Mouse (Mus musculus): ENCODE results near the gene Cidec.

Gene Cidec

DNA sequence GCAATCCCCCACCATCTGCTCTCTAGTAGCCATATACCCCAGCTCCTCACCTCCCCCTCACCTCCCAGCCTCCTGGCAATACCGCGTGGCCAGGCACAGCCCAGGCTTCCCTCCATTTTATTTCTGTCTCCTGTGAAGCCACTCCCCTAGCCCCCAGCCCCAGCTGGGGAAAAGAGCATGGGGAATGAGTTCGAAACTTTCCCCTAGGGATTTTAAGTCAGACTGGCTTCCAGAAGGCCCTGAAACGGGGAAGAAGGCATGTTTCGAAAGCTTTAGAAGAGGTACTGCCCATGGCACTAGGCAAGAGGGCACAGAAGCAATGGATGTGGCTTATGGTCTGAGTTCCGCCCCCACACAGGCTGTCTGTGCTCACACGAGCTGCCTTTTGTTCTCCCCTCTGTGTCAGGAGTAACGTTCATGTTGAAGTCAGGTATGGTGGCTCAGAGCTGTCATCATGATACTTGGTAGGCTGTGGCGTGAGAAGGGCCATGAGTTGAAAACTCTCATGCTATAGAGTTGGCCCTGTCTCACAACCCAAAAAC lies at the start of gene Cidec:
Cidec (minus strand) TSS at position 97 of the 542 bp plus-strand sequence.
- DNase-seq (ENCODE audit: low spot score): no peak

DNA sequence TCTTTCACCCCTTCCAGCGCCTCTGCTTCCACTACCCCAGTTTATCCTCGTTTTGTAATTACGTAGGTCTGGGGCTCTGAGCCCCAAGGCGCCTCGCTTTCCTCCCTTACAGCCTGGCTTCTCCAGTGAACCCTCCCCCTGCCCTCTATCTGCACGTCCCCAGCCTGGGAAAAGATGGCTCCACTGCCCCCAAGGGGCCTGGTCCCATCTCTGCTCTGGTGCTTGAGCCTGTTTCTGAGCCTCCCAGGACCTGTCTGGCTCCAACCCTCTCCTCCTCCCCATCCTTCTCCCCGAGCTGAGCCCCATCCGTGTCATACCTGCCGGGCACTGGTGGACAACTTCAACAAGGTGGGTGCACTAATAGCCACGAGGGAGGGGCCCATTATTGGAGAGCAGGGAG lies 48.2 kb upstream of the Cidec start:
- DNase-seq (ENCODE audit: low spot score): no peak

DNA sequence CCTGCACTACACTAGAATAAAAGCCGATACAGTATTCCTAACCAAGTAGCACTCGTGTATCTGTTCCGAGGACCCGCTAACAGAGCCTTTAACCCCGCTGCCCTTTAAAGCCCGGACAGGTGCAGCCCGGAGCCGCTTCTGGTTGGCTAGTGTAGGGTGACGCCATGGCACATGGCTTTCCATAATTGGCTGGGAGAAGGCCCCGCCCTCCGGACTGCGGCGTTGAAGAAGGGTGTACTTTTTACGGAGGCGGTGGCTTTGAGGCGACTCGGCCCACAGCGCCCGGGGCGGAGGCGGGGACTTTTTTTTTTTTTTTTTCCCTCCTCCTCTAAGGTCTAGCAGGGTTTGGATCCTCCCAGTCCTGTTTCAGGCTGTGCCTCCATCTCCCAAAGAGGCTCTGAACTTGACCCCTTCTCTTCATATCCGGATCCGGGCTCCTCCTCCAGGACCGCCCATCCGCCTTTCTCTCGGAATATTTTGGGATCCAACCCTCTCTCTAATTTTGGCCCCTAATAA lies 47.6 kb upstream of the Cidec start, which contains the start of gene Creld1:
Creld1 (plus strand) TSS at position 198 of the 516 bp plus-strand sequence.
- DNase-seq (ENCODE audit: low spot score): peak; percentile 70

DNA sequence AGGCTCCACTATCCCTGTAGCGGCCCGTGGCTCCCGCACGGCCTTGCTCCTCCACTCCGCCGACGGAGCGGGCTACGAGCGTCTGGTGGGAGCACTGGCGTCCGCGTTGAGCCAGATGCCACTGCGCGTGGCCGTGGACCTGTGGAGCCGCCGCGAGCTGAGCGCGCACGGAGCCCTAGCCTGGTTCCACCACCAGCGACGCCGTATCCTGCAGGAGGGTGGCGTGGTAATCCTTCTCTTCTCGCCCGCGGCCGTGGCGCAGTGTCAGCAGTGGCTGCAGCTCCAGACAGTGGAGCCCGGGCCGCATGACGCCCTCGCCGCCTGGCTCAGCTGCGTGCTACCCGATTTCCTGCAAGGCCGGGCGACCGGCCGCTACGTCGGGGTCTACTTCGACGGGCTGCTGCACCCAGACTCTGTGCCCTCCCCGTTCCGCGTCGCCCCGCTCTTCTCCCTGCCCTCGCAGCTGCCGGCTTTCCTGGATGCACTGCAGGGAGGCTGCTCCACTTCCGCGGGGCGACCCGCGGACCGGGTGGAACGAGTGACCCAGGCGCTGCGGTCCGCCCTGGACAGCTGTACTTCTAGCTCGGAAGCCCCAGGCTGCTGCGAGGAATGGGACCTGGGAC lies 47.0 kb upstream of the Cidec start:
- no peak for DNase-seq (ENCODE audit: low spot score)

DNA sequence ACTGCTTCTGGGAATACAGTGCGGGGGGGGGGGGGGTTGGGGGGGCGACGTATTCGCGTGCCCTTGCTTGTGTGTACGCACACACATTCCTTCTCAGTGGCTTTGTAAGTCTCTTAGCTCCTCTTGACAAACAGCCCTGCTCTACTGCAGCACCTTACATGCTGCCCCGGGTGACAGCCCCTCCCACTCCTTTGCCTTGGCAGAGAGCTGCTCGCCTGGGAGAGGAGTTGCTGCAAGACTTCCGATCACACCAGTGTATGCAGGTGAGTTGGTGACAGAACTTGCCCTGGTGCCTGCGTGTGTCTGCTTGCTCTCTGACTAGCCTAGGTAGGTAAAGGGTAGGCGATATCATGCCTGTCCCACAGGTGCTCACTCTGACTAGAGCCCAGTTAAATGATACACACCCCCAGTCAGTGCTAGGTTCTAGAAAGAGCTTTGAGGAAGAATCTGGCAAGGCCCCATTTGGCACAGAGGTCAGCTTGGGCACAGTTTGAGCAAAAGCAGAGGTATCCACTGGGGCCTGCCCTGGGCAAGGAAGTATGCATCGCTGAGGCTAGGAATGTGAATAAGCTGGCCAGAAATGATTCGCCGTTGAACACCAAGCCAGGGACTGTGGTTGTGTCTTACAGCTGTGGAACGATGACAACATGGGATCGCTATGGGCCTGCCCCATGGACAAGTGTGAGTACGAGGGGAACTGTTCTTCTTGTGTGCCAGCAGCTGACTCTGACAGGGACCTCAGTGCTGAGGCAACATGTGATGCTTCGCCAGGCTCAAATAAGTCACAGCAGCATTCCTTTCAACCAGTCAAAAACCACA lies 45.2 kb upstream of the Cidec start:
- DNase-seq (ENCODE audit: low spot score): no peak

DNA sequence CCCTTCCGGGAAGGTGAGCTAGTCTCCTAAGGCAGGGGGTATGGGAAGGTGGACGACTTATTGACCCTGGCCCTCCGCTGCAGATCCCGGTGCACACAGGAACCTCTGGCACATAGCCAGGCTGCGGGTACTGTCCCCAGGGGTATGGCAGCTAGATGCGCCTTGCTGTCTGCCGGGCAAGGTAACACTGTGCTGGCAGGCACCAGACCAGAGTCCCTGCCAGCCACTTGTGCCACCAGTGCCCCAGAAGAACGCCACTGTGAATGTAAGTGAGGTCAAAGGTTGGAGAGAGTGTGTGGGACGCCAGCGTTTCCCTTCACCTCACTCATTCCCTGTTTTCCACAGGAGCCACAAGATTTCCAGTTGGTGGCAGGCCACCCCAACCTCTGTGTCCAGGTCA lies 43.3 kb upstream of the Cidec start:
- DNase-seq (ENCODE audit: low spot score): no peak

DNA sequence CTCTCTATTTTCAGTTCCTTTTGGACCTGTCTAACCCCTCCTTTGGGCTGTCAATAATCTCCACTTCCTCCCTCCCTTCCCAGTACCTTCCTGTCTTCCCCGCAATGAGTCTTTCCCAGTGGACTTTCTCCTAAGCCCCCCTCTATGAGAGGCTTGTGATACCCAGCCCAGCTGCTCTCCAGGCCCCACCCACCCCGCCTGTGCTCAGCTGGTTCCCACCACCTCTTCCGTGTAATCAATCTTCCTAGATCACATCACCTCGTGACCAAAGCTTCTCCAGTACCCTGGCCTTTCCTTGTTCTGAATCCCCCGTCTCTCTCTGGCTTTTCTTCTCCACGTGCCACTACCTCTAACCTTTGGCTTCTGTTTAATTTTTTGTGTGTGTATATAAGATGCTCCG lies 41.8 kb upstream of the Cidec start:
- DNase-seq (ENCODE audit: low spot score): no peak

DNA sequence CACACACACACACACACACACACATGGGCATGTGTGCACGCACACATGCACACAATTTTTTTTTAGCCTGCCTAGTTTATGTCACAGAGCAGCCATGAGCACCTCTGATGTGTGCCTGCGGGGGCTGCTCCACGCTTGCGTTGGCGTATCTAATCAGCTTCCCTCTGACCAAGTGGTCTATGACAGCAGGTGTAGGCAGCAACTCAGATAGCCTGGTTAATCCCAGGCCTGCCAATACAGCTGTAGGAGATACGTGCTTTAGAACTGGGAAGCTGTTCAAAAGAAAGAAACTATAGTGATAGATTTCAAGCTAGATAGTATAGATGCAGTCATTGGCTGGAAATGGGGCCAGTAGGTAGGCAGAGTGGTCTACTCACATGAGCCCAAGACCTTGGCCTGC lies 38.2 kb upstream of the Cidec start:
- DNase-seq (ENCODE audit: low spot score): no peak

DNA sequence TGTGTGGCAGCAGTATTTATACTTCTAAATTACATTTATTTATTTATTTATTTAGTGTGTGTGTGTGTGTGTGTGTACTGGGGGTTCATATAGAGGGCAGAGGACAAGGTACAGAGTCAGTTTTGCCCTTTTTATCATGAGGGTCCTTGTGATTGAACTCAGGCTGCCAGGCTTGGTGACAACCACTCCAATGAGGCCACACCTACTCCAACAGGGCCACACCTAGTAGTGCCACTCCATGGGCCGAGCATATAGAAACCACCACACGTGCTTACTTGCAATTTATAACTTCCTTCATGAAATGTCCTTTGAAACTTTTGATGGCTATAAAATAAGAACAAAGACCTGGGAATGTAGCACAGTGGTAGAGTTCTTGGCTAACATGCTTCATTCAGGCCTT lies 37.7 kb upstream of the Cidec start:
- no peak for DNase-seq (ENCODE audit: low spot score)

DNA sequence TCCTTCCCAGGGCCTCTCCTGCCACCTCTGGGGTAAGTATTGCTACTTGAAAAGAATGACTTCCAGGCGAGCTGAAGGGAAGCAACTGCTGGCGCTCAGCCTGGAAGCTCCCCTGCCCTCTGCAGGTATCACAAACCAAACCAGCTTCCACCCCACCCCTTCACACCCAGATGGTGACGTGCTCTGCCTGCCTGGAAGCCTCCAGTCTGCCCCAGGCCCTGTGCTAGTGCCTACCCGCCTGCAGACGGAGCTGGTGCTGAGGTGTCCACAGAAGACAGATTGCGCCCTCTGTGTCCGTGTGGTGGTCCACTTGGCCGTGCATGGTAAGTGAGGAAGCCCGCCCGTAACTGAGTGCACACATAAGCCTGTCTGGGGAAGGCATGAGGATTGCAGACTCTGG lies 36.5 kb upstream of the Cidec start:
- no peak for DNase-seq (ENCODE audit: low spot score)

DNA sequence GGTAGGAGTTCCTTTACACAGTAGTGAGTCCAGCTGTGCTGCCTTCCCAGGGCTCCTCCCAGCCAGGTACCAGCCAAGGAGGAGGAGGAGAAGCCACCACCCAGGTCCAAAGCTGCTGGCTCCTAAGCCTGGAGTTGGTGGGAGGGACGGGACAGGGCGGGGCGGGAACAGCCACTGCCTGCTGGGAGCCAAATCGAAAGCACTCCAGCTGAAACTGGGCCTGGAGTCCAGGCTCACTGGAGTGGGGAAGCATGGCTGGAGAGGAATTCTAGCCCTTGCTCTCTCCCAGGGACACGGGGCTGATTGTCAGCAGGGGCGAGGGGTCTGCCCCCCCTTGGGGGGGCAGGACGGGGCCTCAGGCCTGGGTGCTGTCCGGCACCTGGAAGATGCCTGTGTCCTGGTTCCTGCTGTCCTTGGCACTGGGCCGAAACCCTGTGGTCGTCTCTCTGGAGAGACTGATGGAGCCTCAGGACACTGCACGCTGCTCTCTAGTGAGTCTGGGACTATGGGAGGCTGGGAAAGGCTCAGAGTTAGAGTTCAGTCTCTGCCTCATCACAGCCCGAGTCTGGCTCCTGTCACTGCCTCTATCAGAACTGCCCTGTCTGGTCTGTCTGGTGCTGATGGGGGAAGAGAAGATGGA lies 35.9 kb upstream of the Cidec start, which contains the start of gene Il17rc:
Il17rc (plus strand) TSS at position 131 of the 640 bp plus-strand sequence.
- DNase-seq (ENCODE audit: low spot score): peak; percentile 31

DNA sequence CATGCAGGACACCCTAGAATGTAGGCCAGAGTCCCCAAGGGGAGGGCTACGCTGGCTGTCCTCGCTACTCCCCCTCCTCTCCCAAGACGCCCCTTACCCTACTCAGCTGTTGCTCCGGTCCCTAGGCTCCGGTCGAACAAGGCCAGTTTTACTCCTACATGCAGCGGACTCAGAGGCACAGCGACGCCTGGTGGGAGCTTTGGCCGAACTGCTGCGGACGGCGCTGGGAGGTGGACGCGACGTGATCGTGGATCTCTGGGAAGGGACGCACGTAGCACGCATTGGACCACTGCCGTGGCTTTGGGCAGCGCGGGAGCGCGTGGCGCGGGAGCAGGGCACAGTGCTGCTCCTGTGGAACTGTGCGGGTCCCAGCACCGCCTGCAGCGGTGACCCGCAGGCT lies 33.9 kb upstream of the Cidec start:
- DNase-seq (ENCODE audit: low spot score): peak; percentile 41

DNA sequence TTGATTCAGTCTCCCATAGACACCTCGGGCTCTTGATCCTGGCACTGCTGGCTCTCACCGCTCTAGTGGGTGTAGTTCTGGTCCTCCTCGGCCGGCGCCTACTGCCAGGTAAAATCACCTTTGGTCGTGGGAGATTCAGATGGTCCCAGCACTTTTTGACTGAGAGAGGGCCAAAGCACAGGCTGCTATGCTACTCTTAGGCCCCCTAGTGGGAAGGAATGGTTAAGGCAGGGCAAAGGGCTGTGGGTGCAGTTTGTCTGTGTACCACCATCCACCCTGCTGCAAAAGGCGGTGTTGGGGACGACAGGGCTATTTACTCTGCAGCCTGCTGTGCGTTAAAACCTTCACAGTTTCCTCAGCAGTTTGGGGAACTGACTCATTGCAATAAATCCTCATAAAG lies 33.5 kb upstream of the Cidec start:
- peak; percentile 41 for DNase-seq (ENCODE audit: low spot score)

DNA sequence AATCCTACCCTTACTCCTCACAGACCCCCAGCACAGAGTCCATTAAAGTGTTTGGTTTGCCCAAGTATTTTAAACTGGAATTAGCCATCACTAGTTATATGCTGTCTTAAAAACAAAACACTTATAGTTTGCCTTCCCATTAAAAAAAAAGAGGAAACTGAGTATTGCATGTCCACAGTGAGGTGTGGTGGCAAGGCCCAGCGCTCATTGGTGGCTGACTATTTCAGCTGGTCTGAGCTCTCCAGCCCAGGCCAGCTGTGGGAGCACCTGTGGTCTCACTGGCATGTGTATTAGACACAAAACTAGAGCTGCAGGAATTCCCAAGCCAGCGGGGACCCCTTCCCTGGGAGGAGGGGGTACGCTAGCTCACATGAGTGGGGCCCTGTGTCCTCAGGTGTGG lies 33.0 kb upstream of the Cidec start:
- DNase-seq (ENCODE audit: low spot score): no peak

DNA sequence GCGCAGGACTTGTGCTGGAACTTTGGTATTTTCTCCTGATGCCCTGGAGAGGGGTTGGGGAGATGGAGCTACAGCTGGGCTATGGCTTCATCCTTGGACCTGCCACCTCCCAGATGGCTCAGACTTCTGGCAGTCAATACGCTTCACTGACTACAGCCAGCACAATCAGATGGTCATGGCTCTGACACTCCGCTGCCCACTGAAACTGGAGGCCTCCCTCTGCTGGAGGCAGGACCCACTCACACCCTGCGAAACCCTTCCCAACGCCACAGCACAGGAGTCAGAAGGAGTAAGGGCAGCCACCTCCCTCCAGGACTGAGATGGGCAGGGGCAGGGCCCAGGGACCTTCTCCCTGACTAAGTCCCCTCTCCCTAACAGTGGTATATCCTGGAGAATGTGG lies 30.0 kb upstream of the Cidec start:
- DNase-seq (ENCODE audit: low spot score): no peak

DNA sequence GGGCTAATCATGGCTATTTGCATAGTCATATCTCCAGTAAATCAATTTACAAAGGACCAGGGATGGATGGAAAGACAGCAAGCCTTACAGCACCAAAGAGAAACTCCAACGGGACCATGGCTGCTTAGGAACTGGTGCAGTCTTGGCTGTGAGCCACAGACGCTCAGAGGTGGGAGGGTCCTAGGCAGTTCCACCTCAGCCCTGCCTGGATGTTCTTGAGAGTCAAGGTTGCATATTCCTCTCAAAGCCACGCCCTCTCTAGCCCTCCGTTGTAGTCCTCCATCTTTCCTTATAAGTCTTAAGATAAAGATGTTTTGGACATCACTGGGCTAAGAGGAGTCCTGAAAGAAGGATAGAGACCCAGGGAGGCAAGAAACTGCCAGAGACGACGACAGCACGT lies 28.5 kb upstream of the Cidec start:
- DNase-seq (ENCODE audit: low spot score): no peak

DNA sequence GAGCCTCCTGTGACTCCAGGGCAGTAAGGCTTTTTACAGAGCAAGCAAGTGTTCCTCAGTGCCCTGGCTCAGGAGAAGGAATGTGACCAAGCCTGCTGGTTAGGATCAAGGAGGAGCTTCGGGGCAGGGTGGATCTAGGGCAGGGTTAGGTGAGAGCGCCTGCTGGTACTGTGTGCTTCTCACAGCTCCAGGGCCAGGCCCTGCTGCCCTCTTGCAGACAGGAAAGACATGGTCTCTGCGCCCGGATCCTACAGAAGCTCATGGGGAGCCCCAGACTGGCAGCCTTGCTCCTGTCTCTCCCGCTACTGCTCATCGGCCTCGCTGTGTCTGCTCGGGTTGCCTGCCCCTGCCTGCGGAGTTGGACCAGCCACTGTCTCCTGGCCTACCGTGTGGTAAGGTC lies 23.1 kb upstream of the Cidec start:
- DNase-seq (ENCODE audit: low spot score): no peak

DNA sequence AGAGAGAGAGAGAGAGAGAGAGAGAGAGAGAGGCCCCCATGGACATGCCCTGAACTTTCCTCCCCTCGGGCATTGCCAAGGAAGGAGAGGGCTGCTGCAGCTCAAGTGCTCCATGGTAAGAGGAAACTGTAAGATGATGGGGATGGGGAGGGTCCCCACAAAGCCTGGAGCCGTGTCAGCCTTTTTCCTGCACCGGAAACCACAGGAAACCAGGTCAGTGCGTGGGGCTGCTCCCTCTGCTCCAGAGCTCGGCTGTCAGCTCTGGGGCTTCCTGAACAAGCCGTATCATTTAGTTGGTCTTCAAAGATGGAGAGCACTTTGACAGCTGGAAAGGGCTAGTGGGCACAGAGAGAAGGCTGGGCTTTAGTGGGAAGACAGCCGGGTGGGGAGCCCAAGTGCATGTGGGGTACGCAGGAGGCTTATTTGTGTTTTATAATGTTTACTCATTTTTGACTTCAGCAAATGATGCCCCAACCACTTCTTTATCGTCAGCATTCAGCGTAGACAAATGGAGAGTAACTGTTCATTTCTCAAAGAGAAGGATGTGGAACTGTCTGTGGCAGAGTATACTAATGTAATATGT lies 22.5 kb upstream of the Cidec start, which contains the start of gene Il17re:
Il17re (plus strand) TSS at position 533 of the 583 bp plus-strand sequence.
- DNase-seq (ENCODE audit: low spot score): no peak

DNA sequence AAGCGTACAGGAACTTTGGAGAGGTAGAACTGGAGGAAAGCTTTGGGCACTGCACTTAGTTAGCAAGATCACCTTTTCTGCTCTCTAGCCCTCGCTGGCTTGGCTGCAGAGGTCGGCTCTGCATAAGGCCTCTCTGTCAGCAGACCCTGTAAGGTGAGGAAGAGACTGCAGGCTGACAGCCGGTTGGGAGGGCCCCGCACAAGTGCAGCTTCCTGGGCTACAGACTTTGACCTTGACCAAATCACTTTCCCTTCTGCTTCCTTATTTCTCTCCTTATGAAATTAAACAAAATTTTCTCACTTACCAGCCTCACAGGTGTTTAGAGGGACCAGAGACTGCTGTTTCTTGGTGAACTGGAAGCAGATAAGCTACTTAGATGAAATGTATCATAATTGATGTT lies 19.4 kb upstream of the Cidec start:
- no peak for DNase-seq (ENCODE audit: low spot score)

DNA sequence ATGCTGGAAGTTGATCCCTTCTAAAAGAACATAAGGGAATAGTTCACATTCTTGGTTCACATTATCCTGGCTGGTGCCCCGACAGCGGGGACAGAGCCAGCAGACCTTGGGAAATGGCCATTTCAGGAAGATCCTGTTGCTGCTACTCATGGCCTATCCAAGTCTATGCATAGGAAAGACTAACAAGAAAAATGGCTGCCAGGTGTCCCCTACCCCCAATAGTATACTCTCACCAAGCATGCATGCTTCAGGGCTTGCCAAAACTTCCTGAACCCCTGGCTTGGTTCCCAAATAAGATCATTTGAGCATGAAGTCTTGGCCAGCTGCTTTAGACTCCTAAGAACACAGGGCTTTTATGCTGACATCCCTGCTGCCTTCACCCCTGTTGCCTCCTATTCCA lies 16.3 kb upstream of the Cidec start:
- DNase-seq (ENCODE audit: low spot score): no peak

DNA sequence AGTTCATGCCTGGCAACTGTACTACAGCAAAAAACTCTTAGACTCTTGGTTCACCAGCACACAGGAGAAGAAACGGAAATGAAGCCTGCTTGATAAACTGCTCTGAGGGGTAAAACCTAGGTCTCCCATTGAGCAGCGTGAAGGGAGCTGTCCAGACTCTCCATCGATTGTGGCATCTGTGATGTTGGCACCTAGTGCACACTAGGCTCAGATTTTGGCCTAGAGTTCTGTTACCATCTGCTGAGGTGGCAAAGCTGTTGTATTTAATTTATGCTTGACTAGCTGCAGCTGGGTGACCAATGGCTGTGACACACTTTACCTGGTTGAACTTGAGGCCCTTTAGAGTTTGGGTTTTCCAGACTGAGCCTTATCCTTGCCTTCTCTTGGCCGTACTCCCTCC lies 12.1 kb upstream of the Cidec start:
- no peak for DNase-seq (ENCODE audit: low spot score)
